Mouse (Mus musculus): Measurements from ENCODE around the gene Mapkapk2.

DNA sequence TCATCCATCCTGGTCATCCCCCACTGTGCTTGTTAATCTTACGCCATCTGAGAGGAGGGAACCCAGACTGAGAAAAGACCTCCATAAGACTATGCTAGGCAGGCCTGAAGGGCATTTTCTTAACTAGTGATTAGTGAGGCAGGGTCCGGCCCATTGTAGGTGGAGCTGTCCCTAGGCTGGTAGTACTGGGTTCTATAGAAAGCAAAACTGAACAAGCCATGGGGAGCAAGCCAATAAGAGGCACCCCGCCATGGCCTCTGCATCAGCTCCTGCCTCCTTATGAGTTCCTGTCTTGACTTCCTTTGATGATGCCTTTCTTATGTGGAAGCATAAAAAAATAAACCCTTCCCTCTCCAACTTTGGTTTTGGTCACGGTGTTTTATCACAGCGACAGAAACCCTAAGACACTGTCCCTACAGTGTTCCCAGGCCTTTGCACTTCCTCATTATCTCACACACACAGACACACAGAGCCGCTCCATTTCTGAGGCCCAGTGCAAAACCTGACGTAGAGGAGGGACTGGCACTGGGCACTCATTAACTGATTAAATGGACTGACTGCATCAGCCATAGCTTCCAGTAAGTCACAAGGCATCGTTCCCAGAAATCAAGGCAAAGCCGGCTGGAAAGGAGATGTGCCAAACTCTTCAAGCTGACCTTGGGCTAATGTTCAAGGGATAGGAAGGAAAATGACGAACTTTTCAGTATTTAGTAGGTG is 29.5 kb downstream of the Mapkapk2 start:
- no peak for TF ChIP-seq POLR2A (IDR thresholded peaks at IDR 0.05; ENCODE audit: borderline replicate concordance, low read depth, low read length)
- TF ChIP-seq CTCF (IDR thresholded peaks at IDR 0.05; ENCODE audit: low read depth, low read length): no peak

Measured in bone marrow macrophage, adult 2 months (primary cell).